Mouse (Mus musculus) stomach, adult 2 months (tissue): ENCODE measurements around the gene Hivep1. TPM values are rescaled to one million over a fixed set of nuclear protein-coding genes. Genes with fewer than 3 reads are reported as not detected.

Source experiments
- polyA plus RNA-seq: library from polyadenylated mRNA; depleted of rRNA; stranded (reverse); fragments of >200 nt; gene quantifications from 2 replicates; pipeline ENCODE4 v1.2.3, GENCODE M21; 2012; rRNA removed

The Hivep1 gene
- polyA plus RNA-seq, result 7.6 and 10.2 TPM in 2 replicates

GRCm38 (mm10) chr13:42051961-42052695 is at the start of gene Hivep1:
TSS of gene Hivep1 (plus strand) at chr13:42052021.

Other genes with a start within 250 kb of the Hivep1 start
- 9.7 and 14.5 TPM in 2 replicates for gene Adtrp, start 204.3 kb upstream of the Hivep1 start, polyA plus RNA-seq
- 0.72 and 0.94 TPM in 2 replicates for gene Edn1, start 249.5 kb downstream of the Hivep1 start, polyA plus RNA-seq